Mouse (Mus musculus): Measurements from ENCODE around the gene Tfrc.

Tfrc gene

GRCm38 (mm10) chr16:32650461-32650860 is 41.7 kb downstream of the Tfrc start:
- DNase-seq (ENCODE audit: low spot score in 2 of 2) = no peak

- no peak for DNase-seq (ENCODE audit: low spot score in 2 of 2)
Observed at GRCm38 (mm10) chr16:32650974-32651618, 42.4 kb downstream of the Tfrc start.

GRCm38 (mm10) chr16:32654071-32654733 is 45.5 kb downstream of the Tfrc start:
- no peak for DNase-seq (ENCODE audit: low spot score in 2 of 2)

- DNase-seq (ENCODE audit: low spot score in 2 of 2) = no peak
Observed at GRCm38 (mm10) chr16:32655534-32655933, 46.8 kb downstream of the Tfrc start.

GRCm38 (mm10) chr16:32656321-32656720 is 47.6 kb downstream of the Tfrc start:
- DNase-seq (ENCODE audit: low spot score in 2 of 2) = no peak

- peak in 1 of 2 experiments; percentile 67 for DNase-seq (ENCODE audit: low spot score in 2 of 2)
Observed at GRCm38 (mm10) chr16:32656794-32657193, 48.1 kb downstream of the Tfrc start.

- DNase-seq (ENCODE audit: low spot score in 2 of 2) = no peak
Observed at GRCm38 (mm10) chr16:32657498-32658250, 49.0 kb downstream of the Tfrc start.

GRCm38 (mm10) chr16:32658743-32659171 is 50.0 kb downstream of the Tfrc start:
- DNase-seq (ENCODE audit: low spot score in 2 of 2) = peak; percentile 60 to 69

GRCm38 (mm10) chr16:32659385-32659784 is 50.7 kb downstream of the Tfrc start:
- peak; percentile 70 to 77 for DNase-seq (ENCODE audit: low spot score in 2 of 2)

GRCm38 (mm10) chr16:32660095-32660494 is 51.4 kb downstream of the Tfrc start:
- DNase-seq (ENCODE audit: low spot score in 2 of 2) = no peak

GRCm38 (mm10) chr16:32660557-32661321 is 52.0 kb downstream of the Tfrc start:
- DNase-seq (ENCODE audit: low spot score in 2 of 2) = peak; percentile 89 to 90

- no peak for DNase-seq (ENCODE audit: low spot score in 2 of 2)
Observed at GRCm38 (mm10) chr16:32661493-32661921, 52.8 kb downstream of the Tfrc start.

GRCm38 (mm10) chr16:32662372-32662771 is 53.7 kb downstream of the Tfrc start:
- no peak for DNase-seq (ENCODE audit: low spot score in 2 of 2)

GRCm38 (mm10) chr16:32663231-32663858 is 54.6 kb downstream of the Tfrc start:
- no peak for DNase-seq (ENCODE audit: low spot score in 2 of 2)

- no peak for DNase-seq (ENCODE audit: low spot score in 2 of 2)
Observed at GRCm38 (mm10) chr16:32664211-32664610, 55.5 kb downstream of the Tfrc start.

- peak; percentile 59 to 75 for DNase-seq (ENCODE audit: low spot score in 2 of 2)
Observed at GRCm38 (mm10) chr16:32665851-32666665, 57.3 kb downstream of the Tfrc start.

GRCm38 (mm10) chr16:32666671-32667551 is 58.2 kb downstream of the Tfrc start:
- DNase-seq (ENCODE audit: low spot score in 2 of 2) = no peak

- no peak for DNase-seq (ENCODE audit: low spot score in 2 of 2)
Observed at GRCm38 (mm10) chr16:32667552-32667872, 58.8 kb downstream of the Tfrc start.

GRCm38 (mm10) chr16:32668030-32668429 is 59.3 kb downstream of the Tfrc start:
- DNase-seq (ENCODE audit: low spot score in 2 of 2) = no peak

- no peak for DNase-seq (ENCODE audit: low spot score in 2 of 2)
Observed at GRCm38 (mm10) chr16:32668472-32668871, 59.8 kb downstream of the Tfrc start.

Measured in right cerebral cortex, postnatal 10 days (tissue).